Mouse (Mus musculus) gastrocnemius, postnatal 25 days (tissue): ENCODE measurements around the gene Rpl9-ps6. TPM values are rescaled to one million over a fixed set of nuclear protein-coding genes. Genes with fewer than 3 reads are reported as not detected.

Experiments used
- total RNA-seq, 2 experiments: library from RNA; stranded (reverse); gene quantifications; 1 replicate in 1 of 2; 2 replicates in 1 of 2; pipeline ENCODE4 v1.2.3; 2021

Gene Rpl9-ps6
- total RNA-seq, 2 experiments from 2014 or later, result 20.8 to 25.2 TPM

Other genes with a start within 250 kb of the Rpl9-ps6 start
- 10 to 100 TPM; 37.2 to 42.0 TPM for gene Sgms1, start 76.9 kb downstream of the Rpl9-ps6 start, total RNA-seq
- 10 to 100 TPM; 13.7 to 16.0 TPM for gene Minpp1, start 19.2 kb upstream of the Rpl9-ps6 start, total RNA-seq
- gene Papss2, start 129.2 kb upstream of the Rpl9-ps6 start, total RNA-seq, result 1 to 10 TPM; 5.6 to 6.9 TPM